Comparison of ENCODE assay signal across 8 mouse cellular contexts in the genomic region with DNA sequence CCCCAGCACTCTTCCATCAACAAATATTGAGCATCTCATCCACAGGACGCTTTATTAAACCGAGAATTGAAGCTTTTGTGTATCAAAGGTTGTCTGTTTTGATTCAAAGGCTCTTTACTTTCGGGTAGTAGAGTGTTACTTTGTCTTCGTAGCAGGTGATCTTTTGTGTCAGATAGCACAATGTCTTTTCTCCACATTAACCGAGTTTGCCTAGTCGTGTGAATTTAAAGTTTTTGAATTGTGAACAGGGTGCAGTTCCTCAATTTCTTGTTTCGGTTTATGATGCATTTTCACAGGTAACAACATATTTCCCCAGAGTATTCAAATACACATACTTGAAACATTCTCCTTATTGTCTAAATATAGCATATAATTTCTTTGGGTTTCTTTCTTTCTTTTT. TPM values are rescaled to one million over a fixed set of nuclear protein-coding genes. Genes with fewer than 3 reads are reported as not detected.
DNase-seq lines count a peak whose midpoint lies in the region; ATAC-seq and TF ChIP-seq lines count a peak whose summit lies in the region.

No protein-coding gene starts in this region.

- TF ChIP-seq CTCF in liver, adult 2 months (IDR thresholded peaks at IDR 0.05; ENCODE audit: low read depth, low read length), result no peak
- no peak for TF ChIP-seq CTCF in bone marrow macrophage, adult 2 months (IDR thresholded peaks at IDR 0.05; ENCODE audit: low read depth, low read length)

- no peak overlapping the region for H3K9ac ChIP-seq in liver, adult 2 months (ENCODE audit: low read depth, low read length)
- H3K9ac ChIP-seq in hindbrain, embryonic 14.5 days, result peak overlapping the region; percentile 99
- peak overlapping the region; percentile 98 for H3K9ac ChIP-seq in midbrain, embryonic 16.5 days (ENCODE audit: low read depth, low read length)

- 13% methylated on average over 7 of the region's 7 CpGs for WGBS in liver, adult 2 months
- 8% methylated on average over 7 of the region's 7 CpGs for WGBS in hindbrain, embryonic 14.5 days
- 6% methylated on average over 7 of the region's 7 CpGs for WGBS in midbrain, embryonic 16.5 days

- no peak for TF ChIP-seq POLR2A in liver, adult 2 months (IDR thresholded peaks at IDR 0.05; ENCODE audit: extremely low read depth, insufficient read depth, low read length)
- TF ChIP-seq POLR2A in bone marrow macrophage, adult 2 months (IDR thresholded peaks at IDR 0.05; ENCODE audit: borderline replicate concordance, low read depth, low read length), result no peak

- no peaks in the 10 kb centered on the region for H3K9me3 ChIP-seq in hindbrain, embryonic 14.5 days (ENCODE audit: control insufficient read depth, low read length)
- no peaks in the 10 kb centered on the region for H3K9me3 ChIP-seq in midbrain, embryonic 16.5 days (replicated peaks; ENCODE audit: control insufficient read depth, low read length, poor library complexity, severe bottlenecking)

- no peak overlapping the region for H3K27ac ChIP-seq in liver, adult 2 months (replicated peaks; ENCODE audit: insufficient read depth, low read depth, low read length)
- H3K27ac ChIP-seq in bone marrow macrophage, adult 2 months (ENCODE audit: insufficient read depth, low read depth, low read length), result no peak overlapping the region
- H3K27ac ChIP-seq in hindbrain, embryonic 14.5 days, result 0 out of 2 replicates have a peak overlapping the region, but pooled peaks have one; percentile 21
- no peak overlapping the region for H3K27ac ChIP-seq in midbrain, embryonic 16.5 days (ENCODE audit: low read length)

- H3K79me2 ChIP-seq in liver, adult 2 months (ENCODE audit: control insufficient read depth, insufficient read depth, low read length), result peaks cover 21% of the 10 kb centered on the region; the same call in 1 of the 2 replicates

- no peak for ATAC-seq in hindbrain, embryonic 14.5 days (ENCODE audit: low FRiP score)
- ATAC-seq in midbrain, embryonic 16.5 days, result no peak
- no peak for ATAC-seq in granulocyte monocyte progenitor cell, adult 5-6 weeks (replicated peaks; ENCODE audit: poor library complexity, severe bottlenecking)
- no peak for ATAC-seq in monocyte, adult 5-6 weeks (replicated peaks; ENCODE audit: insufficient number of reproducible peaks, low FRiP score, low TSS enrichment, poor library complexity, severe bottlenecking)

- no peak for DNase-seq in liver, adult 2 months (ENCODE audit: extremely low read depth, low read depth, low spot score)
- DNase-seq in liver, result no peak
- DNase-seq in hindbrain, embryonic 14.5 days (ENCODE audit: low spot score), result peak; percentile 41
- DNase-seq in left cerebral cortex, adult 18-20 months (ENCODE audit: low spot score in 2 of 2), result no peak

- peaks cover 6% of the 10 kb centered on the region; the same call in 1 of the 2 replicates for H3K4me1 ChIP-seq in liver, adult 2 months (ENCODE audit: control insufficient read depth, insufficient read depth, low read length)
- peaks cover 24% of the 10 kb centered on the region for H3K4me1 ChIP-seq in bone marrow macrophage, adult 2 months (ENCODE audit: control insufficient read depth, insufficient read depth, low read length)
- H3K4me1 ChIP-seq in hindbrain, embryonic 14.5 days (replicated peaks; ENCODE audit: control insufficient read depth, insufficient read depth, low read length), result peaks cover 14% of the 10 kb centered on the region
- peaks cover 13% of the 10 kb centered on the region for H3K4me1 ChIP-seq in midbrain, embryonic 16.5 days (ENCODE audit: control insufficient read depth, insufficient read depth, low read length)

- no peaks in the 10 kb centered on the region for H3K36me3 ChIP-seq in liver, adult 2 months (ENCODE audit: control insufficient read depth, insufficient read depth, low read length)
- no peaks in the 10 kb centered on the region for H3K36me3 ChIP-seq in hindbrain, embryonic 14.5 days (replicated peaks; ENCODE audit: control insufficient read depth, insufficient read depth)
- no peaks in the 10 kb centered on the region for H3K36me3 ChIP-seq in midbrain, embryonic 16.5 days (ENCODE audit: control insufficient read depth, insufficient read depth, low read length)

- H3K4me3 ChIP-seq in liver, adult 2 months (ENCODE audit: insufficient read depth, low read depth, low read length), result peak overlapping the region; percentile 55; the same call in 1 of the 2 replicates
- H3K4me3 ChIP-seq in bone marrow macrophage, adult 2 months (ENCODE audit: insufficient read depth, low read length), result peak overlapping the region; percentile 60
- H3K4me3 ChIP-seq in hindbrain, embryonic 14.5 days (replicated peaks; ENCODE audit: low read length), result peak overlapping the region; percentile 85
- H3K4me3 ChIP-seq in midbrain, embryonic 16.5 days (ENCODE audit: low read depth, low read length), result peak overlapping the region; percentile 93

- no peaks in the 10 kb centered on the region for H3K27me3 ChIP-seq in liver, adult 2 months (ENCODE audit: control insufficient read depth, insufficient read depth, low read length)
- no peaks in the 10 kb centered on the region for H3K27me3 ChIP-seq in hindbrain, embryonic 14.5 days (ENCODE audit: control insufficient read depth, insufficient read depth, low read length)
- H3K27me3 ChIP-seq in midbrain, embryonic 16.5 days (ENCODE audit: control insufficient read depth, insufficient read depth, low read depth, low read length), result no peaks in the 10 kb centered on the region

- H3K4me2 ChIP-seq in hindbrain, embryonic 14.5 days (replicated peaks), result peak overlapping the region; percentile 86
- peak overlapping the region; percentile 60 for H3K4me2 ChIP-seq in midbrain, embryonic 16.5 days (ENCODE audit: low read length)

RNA-seq across cellular contexts. Expression of a gene that starts 1.5 kb away (rescaled TPM):
- 15.4 and 19.9 TPM in 2 replicates for total RNA-seq in liver, adult 2 months (2014; rRNA removed)
- 5.6 and 7.5 TPM in 2 replicates for polyA plus RNA-seq in liver, adult 2 months (2012; rRNA removed)
- 28.2 and 30.8 TPM in 2 replicates for polyA plus RNA-seq in bone marrow macrophage, adult 2 months (2012; ENCODE audit: insufficient read depth, insufficient read length, missing spikeins)
- polyA plus RNA-seq in hindbrain, embryonic 14.5 days (2014; fragmentation: Nextera tagmentation; extraction: Ambion mirVana), result 82.6 and 85.0 TPM in 2 replicates
- 57.6 and 65.6 TPM in 2 replicates for polyA plus RNA-seq in midbrain, embryonic 16.5 days (2015; fragmentation: Nextera tagmentation; extraction: Ambion mirVana)
- total RNA-seq in left cerebral cortex, adult 18-20 months (2021), result 10 to 100 TPM; 37.6 to 47.2 TPM
- total RNA-seq in granulocyte monocyte progenitor cell, adult 5-6 weeks (2014; fragmentation: Nextera tagmentation), result 15.9 and 16.8 TPM in 2 replicates
- 11.3 and 16.8 TPM in 2 replicates for total RNA-seq in granulocyte monocyte progenitor cell, adult 5-6 weeks (2017)
- total RNA-seq in monocyte, adult 5-6 weeks (2017), result 57.1 to 95.4 TPM (median 58.8 TPM) in 3 replicates
